Mouse (Mus musculus) thymus, adult 18-20 months (tissue): Measurements from ENCODE around the gene Vps33a.
"Not testable (repeated sequence)": the region's sequence is repeated elsewhere in the genome, so short reads cannot be mapped to it uniquely, and the experiment has no call there.

ENCODE experiments used
- DNase-seq, 2 experiments: peaks; one replicate each; pipeline ENCODE4 v3.0.0; 2022; ENCODE audit warnings: mixed read lengths in 2 of 2

The Vps33a gene

DNA sequence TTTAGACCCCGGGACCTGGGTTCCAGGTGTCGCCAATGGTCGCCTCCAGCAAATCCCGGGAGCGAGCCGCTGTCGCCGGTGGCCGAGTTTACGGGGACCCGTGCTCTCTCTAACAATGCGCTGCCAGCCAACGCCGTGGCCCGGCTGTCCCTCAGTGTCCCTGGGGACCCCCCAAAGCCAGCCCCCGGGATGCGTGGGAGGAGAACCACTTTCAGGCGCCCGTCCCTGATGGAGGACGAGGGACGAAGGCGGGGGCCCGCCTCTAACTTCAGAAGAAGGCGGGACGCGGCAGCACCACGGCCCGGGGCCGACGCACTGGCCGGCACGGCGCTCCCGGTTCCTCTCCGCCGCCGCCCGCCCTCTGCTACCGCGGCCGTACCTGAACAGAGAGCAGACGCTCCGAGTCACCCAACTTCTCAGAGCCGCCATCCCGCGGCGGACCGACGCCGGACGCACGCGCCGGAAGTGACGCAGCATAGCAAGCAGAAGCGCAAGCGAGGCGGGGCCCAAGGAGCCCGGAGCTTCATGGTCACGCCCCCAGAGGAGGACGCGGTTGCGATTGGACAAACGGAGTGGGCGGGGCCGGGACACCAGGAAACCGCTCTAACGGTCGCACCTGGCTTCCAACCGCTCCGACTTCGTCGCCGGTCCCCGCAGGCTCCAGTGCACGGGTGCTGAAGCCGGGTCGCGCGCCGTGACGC lies 49.0 kb downstream of the Vps33a start, which contains the start of gene Diablo:
Gene Diablo, minus strand, starts transcription at position 485 of the 701 bp plus-strand sequence.
- DNase-seq: peak; percentile 98

DNA sequence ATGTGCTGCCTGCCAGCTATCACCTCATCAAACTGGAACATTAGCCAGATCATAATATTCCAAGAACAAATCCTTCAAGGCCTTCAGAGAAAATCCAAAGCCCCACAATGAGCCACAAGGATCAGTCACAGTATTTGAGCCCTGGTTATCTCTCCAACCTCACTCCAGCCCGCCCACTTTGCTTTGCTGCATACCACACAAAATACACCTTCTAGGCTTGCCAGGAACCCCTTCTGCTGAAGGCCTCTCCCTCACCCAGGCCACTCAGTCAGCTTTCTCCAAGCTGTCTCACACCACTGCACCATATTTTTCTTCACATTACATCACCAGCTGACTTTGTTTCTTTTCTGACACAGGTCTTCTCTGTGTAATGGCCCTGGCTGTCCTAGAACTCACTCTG lies 50.7 kb downstream of the Vps33a start:
- DNase-seq: no peak

DNA sequence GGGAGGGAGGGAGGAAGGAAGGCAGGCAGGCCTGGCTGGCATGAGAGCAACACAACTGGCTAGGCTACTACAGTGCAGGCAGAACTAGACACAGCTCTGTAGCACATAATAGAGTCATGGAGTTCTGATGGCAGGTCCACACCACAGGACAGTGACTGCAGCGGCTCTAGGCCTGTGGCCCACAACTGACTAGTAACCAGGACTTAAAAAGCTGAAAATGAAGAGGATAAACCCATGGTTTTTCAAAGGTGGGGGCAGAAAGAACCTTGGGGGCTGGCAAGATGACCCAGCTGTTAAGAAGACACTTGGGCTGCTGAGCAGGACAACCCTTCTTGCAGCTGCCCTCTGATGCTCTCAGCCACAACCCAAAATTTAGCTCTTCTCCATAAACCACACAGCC lies 51.2 kb downstream of the Vps33a start:
- no peak for DNase-seq

DNA sequence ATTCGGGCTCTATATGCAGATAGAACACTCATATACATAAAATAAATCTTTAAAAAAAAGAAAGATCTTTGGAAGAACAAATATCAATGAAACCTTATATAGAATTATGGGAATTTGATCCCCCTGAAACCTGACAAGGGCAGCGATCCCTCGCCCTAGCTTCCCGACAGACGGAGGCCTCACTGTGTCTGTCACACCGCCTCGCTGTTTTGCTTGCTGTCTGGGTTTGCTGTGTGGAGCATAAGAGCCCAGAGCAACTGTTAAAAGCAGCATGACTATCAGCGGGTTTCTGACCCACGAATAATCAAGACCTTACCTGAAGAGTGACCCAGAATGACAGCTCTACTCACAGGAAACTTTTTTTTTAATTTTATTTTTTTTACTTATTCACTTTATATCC lies 52.2 kb downstream of the Vps33a start:
- no peak for DNase-seq

DNA sequence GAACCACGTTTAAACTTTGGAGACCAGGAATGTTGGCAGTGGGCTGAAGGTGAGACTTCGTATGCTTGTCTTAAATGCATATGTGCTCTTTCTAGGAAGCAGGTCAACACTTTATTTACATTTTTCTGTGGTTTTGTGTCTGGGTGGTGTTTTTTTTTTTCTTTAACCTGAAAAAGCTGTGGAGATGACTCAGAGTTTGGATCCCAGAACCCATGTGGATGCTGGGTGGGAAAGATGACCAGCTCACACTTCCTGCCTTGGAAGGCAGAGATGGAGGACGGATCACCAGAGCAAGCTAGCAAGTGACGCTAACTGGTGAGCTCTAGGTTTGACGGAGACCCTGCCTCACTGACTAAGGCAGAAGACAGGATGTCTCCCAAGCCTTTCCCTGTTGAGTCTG lies 58.0 kb downstream of the Vps33a start:
- DNase-seq: no peak

DNA sequence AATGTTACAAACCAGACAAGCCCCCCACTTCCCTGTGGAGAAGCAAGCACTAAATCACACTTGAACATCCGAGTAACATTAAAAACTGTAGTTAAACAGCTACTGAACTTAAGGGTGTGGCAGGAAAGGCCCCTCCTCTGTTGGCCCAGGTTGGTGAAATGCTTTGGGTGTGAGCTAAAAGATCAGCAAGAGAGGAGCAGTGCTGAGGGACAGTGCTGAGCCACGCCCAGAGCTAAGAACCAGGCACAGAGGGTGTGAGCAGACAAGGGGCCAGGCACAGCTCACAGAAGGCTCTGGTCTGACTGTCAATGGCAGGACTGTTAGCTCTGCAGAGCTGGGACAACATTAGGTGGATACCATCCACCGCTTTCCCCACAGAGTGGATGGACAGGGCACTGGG lies 60.7 kb downstream of the Vps33a start:
- DNase-seq: no peak

DNA sequence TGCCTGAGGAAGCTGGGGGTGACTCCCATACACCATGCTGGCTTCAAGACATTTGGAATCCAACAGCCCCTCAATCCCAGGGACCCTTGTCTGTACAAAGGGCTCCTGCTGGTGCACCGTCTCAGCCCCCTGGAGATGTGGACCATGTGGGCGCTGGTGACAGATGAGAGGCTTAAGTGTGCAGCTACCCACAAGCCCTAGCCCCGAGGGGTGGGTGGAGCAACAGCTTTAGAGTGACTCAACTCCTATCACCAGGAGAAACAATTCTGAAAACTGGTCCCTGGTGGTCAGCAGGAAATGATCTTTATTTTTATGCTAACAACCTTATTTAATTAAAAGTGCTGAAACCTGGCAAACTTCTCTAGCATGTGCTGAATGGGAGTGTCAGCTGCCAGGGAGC lies 61.4 kb downstream of the Vps33a start:
- DNase-seq: not testable (repeated sequence)

DNA sequence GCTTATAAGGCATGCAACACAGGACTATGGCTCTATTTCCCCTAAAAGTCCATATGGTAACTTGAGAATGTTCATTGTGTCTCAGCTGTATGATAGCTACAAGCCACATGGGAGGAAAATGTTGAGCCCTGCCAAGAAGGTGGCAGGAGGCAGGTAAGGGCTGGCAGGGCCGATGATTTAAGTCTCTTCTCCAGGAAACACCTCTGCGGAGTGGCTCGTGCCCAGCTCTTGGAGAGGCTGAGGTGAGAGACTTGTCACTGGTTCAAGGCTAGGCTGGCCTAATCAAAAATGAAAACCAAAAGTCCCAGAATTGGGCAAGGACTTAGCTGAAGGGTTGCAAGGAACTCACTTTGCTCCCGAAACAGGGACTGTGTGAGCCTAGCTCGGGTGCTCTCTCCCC lies 62.7 kb downstream of the Vps33a start, which contains the start of gene B3gnt4:
Gene B3gnt4, plus strand, starts transcription at position 301 of the 400 bp plus-strand sequence.
- DNase-seq: no peak

DNA sequence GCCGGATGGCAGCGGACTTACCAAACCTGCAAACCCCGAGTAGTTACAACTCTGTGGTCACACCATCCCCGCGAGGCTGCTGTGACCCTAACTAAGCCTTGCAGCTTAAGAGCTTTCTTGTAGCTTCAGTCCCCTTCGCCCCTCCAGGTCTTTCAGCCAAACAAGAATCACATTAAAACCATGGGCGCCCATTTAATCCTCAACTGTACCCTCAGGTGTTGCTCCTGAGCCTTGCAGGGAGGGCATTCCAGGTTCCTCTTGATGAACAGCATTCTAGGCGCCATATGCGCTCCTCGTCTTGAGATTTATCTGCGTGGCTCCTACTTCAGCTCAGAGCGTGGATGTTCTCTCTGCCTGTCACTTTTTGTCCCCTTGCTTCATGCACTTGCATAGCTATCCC lies 63.9 kb downstream of the Vps33a start:
- DNase-seq: no peak

DNA sequence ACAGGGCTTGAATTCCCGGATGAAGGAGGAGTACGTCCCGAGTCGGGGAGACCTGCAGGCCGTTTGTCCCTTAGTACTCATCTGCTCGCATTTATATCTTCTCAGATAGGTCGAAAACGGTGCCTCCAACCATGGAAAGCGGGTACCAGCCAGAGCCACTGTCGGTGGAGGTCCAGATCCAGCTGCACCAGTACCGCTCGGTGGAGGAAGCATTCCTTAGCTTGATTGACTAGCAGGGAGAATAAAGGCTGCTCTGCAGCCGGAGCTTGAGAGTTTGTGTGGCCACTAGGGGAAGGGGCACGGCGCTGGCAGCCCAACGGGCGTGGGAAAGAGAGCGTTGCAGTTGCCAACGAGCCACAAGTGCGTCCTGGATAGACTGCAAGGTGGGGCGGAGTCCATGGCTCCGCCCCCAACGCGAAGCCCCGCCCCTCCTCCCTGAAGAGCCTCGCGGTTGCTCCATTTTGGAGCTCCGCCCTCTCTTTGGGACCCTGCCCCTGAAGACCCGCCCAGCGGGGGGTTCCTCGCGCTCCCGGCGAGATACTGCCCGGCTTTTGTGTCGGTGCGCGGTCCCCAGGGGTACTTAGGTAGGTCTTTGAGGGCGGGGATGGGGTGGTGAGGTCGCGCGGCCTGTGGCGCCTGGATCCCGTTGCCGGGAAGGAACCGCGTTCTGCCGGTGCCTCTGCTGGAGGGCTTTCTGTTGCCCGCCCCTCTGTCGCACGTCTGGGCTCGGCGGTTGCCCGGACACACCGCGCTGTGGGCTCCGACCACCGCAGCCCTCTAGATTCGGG lies 64.7 kb downstream of the Vps33a start:
- peak; percentile 72 to 75 for DNase-seq

DNA sequence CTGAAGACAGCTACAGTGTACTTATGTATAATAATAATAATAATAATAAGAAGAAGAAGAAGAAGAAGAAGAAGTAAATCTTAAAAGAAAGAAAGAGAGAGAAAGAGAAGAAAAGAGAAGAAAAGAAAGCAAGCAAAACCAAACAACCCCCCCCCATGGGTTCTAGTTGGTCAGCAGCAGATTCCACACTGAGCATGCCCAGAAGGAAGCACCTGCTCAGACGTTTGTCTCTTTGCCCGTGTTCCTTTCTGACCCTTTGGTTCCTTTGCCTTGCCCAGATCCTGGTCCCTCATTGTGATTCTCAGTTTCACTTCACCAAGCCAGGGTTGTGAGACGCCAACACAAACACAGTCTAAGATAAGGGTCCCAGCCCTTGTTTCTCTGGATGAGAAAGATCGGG lies 70.9 kb downstream of the Vps33a start:
- DNase-seq: no peak

DNA sequence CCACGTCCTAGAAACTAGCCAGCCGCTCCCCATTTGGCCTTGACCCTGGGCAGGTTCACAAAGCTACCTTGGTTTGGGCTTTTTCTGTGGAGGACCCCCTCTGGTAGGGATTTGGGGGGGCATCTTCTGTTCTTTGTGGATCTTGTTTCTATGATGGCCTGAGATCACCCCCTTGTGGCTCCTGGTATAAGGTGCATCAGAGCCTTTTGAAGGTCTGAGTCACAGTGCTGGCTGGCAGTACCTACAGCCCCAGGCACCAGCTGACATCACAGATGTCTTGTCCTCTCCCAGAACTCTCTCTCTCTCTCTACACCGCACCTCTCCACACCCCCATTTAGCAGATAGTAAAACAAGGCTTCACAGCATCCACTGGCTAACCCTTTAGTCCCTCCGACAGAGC lies 73.1 kb downstream of the Vps33a start:
- DNase-seq: no peak

DNA sequence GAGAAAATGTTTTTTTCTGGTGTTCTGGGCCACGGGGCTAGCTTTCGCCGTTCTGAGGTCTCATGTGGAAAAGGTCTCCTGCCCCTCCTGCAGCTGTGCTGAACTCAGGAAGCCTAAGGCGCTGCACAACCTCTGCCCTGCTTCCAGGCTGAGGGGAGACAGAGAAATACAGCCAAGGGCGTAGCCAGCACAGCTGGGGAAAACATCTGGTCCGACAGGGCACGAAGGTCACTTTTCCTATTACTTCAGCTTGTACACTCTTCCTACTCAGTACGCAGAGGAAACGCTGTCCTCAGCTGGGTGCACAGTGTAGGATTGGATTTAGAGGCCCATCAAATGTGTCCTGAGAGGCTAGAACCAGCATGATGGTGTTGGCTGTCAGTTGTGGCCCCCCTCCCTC lies 82.9 kb downstream of the Vps33a start:
- DNase-seq: no peak

DNA sequence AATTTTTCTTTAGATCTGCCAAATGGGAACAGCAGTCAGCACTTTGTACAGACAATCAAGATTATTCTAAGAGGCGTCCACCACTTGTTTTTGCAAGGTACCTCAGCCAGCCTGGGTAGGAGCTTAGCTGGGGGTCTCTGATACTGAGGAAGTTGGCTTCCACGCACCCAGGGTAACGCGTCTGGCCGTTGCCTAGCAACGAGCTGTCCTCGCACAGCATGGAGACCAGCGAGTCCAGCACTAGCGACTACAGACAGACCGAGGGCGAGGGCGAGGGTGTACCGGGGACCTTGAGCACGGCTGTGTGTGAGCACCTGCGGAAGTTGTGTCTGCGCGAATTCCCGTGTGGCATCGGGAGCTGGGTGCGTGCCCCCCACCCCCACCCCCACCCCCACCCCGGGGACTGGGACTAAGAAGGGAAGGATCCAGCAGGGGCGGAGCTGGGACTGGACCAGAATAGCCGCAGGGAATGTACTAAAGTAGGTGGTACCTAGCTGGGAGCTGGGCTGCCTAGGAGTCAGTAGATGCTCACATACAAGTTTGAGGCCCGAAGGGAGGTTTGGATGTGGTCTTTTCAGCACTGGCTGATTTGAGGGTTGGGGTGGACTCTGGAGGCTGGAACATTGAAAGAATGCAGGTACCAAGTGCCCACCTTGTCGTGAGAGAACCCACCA lies 83.6 kb downstream of the Vps33a start, which contains the start of the genes Lrrc43 and Il31:
Gene Lrrc43, plus strand, starts transcription at position 194 of the 674 bp plus-strand sequence.
Gene Il31, minus strand, starts transcription at position 378 of the 674 bp plus-strand sequence.
- no peak for DNase-seq

DNA sequence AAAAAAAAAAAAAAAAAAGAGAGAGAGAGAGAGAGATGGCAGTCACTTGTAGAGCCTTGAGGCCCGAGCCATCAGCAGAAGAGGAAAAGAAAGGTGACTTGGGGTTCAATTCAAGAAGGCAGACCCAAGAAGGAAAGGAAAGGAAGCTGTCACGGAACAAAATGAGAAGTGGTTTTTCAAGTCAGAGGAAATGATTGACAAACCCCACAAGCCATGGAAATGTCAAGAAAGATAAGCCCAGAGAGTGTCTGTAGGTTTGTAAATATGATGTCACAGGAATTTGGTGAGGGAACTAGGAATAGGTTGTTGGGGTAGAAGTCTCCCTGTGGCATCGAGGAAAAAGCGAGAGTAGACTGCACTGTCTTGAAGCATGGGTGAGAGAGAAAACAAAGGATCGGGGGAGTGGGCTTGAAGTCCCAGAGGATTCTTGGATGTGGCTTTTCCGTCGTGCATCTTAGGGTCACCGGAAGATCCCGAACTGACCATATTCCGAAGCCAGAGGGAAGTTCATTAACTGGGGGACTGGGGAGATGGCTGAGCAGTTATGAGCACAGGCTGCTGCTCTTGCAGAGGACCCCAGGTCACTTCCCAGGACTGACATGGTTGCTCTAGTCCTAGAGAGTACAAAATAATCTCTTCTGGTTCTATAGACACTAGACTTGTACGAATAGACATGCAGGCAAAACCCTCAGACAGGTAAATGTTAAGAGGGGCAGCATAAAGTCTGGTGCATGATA lies 85.0 kb downstream of the Vps33a start:
- no peak for DNase-seq
